Mouse (Mus musculus) kidney, postnatal 4 days (tissue): ENCODE results near the gene Comp.

Experiments
- DNase-seq, 2 experiments: peaks; one replicate each; pipeline ENCODE4 v3.0.0; 2021; ENCODE audit warnings: mixed read lengths in 2 of 2

The Comp gene

DNA sequence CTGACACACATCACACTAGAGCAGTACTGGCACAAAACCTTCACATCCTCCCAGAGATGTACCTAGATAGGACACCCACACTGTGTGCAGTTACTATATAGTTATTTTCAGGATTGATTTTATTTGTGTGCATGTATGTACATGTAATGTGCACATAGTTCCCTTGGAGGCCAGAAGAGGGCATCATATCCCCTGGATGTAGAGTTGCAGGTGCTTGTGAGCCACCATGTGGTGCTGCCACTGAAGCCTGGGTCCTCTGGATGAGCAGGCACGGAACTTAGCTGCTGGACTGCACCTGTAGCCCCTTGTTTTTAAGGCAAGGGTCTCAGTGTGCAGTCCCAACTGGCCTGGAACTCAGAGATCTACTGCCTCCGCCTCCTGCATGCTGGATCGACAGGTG is 30.9 kb downstream of the Comp start:
- no peak for DNase-seq

DNA sequence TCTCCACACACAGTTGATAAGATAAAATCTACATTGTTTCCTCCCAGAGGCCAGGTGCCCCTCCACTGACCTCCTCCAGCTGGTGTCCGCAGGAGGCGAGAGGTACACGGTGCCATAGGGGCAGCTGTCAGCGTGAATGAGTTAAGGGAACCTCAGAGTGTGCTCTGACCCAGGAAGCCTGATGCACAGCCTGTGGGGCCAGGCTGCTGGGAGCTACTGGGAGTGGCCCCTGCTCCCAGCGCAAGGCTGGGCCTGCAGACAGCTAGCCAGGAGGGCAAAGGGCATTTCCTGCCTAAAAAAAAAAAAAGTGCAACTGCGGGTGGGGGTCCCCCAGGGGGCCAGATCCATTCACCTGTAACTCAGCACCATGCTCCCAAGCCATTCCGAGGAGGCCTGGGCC is 31.8 kb downstream of the Comp start:
- DNase-seq = peak in 1 of 2 experiments; percentile 23

DNA sequence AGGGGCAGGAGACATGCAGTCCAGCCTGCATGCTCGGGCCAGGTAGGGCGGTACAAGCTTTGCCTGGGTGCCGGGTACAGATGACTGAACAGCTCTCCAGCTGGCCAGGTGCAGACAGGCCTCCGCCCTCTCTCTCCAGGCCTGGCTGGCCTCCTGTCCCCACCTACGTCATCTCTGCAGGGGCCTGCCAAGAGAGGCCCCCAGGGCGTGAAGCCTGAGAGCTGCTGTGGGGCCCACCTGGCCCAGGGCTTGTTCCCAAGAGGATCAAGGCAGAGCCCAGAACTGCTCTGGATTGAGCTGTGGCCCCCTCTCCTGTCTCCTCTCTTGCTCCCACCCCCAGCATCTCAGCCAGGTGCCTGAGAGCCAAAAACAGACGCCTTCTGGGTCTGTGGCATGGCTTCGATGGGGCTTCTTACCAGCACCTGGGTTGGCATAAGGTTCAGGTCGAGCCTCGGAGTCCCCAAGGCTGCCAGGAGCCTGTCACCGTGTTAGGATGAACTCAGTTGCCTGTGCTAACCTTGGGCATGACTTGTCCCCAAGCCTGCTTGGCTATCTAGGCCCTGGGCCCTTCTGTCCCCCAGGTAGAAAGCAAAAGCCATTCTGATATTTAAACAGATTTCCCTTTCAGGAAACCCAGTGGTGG is 33.2 kb downstream of the Comp start:
- peak; percentile 51 to 74 for DNase-seq

DNA sequence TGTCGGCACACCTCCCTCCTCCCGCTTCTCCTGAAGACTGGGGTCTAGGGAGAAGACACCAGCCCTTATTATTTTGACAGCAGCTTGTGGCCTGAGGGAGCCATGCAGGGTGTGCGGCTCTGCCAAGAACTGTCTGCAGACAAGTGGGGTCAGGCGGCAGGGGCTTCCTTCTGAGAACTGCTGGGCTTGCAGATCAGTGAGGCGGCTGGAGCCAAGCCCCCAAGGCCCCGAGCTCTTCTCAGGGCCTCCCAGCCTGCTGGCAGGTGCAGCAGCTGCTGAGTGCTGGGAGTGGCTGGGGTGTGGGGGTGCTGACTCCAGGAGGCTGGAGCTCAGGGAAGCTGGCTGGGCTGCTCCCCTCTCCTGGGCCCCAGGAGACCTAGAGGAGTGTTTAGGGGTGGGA is 34.9 kb downstream of the Comp start:
- peak; percentile 33 to 36 for DNase-seq

DNA sequence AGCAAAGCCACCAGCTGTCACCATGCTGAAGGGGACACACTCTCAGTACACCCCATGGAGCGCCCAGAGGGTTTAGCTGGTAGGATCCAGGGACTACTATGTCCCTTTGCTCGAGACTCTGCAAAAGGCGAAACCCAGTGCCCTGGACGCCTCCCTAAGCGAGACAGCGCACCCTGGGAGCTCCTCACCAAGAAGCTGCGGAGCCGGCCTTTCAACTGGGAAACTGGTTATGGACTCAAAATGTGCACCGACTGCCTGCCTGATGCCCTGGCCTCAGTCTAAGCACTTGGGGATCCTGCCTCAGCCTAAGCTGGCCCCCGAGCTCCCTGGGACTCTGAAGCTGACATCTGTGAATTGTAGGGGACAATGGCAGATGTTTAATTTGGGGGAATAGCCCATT is 35.7 kb downstream of the Comp start:
- DNase-seq = no peak

DNA sequence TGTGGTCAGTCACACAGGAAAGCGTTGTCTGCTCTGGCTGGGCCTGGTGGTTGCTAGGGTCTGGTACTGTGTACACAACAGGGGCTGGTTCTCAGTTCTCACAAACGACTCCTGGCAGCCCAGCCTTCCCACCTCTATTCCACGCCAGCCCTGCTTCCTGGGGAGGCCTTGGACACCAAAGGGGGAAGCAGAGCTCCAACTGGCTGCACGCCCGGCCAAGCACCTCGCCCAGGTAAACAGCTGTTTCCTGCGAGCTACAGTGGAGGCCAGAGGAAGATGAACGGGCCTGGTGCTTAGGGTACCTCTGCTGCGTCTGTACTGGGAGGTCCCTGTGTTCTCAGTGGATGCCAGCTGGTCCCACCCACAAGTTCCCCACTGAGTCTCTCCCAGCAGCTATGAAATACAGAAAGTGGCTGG is 36.1 kb downstream of the Comp start:
- DNase-seq = peak in 1 of 2 experiments; percentile 46

DNA sequence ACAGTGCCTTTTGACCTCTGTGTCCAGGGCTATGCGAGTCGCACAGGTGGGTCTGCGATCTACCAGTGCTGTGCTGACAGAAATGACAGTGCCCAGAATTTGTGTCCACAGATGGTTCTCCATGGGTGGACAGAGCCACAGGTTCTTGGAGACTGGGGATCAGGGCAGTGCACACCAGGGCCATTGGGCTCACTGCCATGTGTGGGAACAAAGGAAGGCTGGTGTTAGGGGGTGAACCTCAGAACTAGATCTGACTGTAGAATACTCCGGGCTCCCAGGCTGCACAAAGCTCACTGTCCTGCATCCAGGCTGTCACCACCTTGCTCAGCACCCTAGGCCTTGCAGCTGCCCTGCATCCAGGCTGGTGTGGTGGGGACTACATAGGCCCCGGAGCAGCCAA is 36.9 kb downstream of the Comp start:
- no peak for DNase-seq

DNA sequence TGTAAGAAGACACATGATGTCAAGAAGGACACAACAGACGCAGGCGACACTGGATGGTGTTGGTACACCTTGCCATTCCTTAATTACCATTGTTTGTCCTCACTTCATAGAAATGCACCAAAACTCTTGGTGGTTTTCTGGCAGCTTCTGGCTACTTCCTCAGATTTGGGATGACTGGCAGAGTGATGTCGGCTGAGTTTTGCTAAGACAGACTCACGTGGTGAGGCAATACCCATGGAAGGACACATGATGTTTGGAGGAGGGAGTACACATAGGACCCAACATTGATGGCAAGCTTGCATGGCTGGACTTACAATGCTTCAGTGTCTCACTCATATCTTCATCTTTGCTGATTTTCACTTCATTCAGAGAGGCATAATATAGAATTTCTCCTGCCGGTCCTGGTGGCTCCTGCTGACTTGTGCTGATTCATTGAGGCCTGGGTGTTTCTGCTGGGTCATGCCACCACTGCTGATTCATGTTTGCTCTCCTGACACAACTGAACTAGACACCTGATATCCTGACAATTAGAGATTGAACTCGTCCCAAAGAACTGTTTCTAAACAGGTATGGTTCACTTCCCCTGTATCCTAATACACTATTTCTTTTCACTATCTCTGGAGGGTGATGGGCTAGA is 41.1 kb downstream of the Comp start:
- DNase-seq = no peak

DNA sequence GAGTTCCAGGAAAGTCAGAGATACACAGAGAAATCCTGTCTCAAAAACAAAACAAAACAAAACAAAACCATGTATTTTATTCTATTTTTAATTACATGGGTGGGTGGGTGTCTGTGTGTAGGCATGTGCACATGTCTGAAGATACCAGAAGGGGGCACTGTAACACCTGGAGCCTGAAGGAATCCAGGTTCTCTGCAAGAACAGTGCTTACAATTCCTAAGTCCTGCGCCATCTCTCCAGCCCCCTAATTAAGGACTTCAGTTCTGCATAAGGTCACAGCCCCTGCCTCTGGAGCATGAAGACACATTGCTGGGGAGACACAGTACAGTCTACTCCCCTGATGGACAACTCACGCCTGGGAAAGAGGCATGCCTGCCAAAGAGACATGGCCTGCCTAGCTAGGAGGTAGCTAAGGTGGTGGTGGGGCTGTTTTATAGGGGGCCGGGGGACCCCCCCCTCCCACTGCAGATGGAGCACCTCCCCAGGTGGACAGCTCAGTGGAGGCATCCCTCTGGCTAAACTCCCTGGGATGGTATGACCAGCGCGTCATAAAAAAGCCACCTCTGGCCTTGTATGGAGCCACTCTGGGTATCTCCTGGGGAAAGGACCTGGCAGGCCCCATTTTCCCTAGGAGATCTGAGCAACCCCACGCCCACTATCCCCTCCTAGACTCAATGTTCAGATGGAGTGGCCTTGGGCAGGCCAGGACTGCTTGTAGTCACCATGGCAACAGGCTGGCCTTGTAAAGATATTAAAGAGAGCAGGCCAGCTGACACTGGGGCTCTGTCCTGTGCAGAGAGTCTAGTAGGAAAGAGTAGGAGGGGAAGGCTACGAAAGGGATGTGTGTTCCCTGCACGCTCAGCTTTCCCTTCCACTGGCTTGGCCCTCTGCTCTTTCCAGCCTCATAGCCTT is 42.4 kb downstream of the Comp start:
- DNase-seq = peak; percentile 50 to 56

DNA sequence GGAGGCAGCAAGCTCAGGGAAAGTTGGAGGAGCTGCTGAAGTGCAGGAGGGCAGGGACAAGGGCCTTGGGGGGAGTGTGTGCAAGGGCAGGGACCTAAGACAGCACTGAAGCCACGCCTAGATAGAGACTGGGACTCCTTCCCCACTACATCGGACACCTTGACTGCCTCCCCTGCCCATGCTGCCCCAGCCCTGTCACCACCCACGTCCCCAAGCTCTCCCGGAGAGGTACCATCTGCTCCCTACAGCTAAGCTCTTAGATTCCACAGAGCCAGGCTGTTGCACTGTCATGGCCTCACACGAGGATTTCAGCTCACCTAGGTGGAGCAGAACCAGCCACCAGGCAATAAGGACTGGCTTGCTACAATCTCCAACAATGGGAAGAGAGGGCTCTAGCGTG is 43.6 kb downstream of the Comp start:
- no peak for DNase-seq

DNA sequence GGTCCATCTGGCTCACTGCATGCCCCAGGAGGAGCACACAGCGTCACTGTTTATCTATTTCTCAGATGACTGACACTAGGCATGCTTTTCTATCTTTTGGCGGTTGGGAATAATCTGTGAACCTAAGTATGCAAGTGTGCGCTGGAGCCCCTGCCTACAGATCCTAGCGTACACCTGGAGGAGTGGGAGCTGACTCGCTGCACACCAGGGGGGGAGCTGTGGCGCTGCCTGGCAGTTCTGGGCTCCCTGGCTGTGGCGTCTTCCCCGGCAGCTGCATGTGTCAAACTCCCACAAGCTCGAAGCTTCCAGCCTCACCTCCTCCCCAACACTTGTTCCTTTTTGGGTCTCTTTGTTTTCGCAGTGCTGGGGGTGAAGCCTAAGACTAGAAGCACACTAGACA is 44.6 kb downstream of the Comp start:
- DNase-seq = peak; percentile 32 to 61

DNA sequence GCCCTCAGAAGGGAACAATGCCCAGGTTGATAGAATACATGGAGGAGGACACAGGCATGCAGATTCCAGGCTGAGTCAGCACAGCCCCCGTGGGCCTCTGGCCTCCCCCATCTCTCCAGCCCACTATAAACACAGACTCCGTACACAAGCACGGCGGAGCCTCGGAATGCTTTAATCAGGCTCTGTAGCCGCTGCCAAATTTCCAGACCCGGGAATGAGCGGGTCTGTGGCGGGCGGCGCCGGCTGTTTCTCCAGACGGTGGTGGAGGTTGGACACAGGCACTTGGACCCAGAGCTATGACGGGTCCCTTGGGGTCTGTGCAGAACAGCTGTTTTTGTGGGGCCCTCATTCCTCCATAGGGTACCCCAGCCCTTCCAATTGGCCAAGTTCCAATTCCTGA is 45.6 kb downstream of the Comp start:
- DNase-seq = peak; percentile 65 to 75

DNA sequence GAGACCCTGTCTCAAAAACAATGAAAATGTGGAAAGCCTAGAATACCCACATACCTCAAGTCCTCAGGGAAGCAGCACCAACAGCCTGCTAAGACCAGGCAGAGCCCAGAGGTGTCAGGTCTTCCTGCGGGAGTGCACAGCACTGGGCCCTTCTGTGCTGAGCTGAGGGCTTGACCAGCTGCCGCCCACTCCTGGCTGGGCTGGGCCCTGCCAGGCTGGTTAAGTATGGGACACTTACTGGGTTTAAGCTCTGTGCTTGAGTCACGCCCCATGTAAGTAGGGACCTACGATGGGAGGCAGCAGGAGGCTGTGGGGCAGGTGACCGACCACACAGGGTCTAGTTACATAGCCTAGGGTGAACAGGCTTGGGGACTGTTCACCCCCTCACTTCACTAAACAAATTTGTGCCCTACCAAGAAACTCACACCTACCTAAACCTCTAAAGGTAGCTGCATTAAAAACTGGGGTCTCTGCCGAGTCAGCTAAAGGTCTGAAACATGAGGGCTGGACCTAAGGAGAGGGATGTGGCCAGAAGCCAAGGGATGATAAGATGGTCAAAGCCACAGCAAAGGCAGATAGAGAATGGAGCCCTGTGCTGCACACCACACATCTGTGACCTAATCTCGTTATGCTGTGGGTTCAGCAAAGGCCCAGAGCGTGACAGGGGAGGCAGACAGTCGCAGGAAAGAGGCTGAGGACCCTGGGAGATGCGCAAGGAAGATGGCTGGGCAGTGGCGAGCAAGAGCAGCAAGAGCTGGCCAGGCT is 46.7 kb downstream of the Comp start:
- no peak for DNase-seq

DNA sequence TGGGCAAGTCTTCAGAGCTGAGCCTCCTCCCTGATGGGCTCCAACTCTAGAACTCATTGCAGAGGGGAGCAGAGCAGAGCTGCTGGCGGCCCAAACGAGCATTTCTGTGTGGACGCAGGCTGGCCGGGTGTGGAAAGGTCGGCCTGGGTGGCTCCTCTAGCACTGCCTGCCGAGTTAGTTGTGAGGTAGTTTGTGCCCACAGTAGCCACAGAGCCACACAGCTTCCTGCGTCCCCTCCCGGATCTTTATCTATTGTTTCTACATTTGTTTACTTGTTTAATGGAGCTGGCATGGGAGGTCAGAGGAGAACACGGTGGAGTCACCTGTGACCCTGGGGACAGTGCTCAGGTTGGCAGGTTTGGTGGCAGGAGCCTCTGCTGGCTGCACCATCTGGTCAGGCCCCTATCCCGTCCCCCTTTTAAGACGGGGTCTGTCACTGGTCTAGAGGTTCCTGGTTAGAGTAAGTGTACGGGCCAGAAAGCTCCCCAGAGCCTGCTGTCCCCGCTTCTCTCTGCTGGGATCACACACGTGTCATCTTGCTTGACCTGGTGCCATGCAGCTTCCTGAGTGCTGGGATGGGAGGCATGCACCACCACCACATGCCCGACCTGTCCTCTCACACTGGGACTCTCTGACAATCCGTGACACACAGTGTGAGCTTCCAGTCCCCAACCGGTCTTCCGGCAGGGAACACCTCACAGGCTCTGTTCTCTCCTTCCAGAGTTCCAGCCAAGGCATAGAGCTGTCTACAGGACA is 48.2 kb downstream of the Comp start:
- no peak for DNase-seq

DNA sequence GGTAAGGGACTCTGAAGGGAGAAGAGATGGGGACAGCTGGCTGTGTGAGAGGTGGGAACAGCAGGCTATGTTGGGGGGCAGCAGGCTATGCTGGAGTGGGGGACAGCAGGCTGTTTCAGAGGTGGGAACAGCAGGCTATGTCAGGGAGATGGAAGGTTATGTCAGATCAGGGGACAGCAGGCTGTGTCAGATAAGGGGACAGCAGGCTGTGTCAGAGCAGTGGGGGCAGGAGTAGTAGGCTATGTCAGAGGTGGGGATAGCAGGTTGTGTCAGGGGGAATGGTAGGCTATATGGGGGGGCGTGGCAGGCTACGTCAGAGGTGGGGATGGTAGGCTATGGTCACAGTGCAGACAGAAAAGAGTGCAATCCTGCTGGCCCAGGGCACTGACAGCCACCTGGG is 49.4 kb downstream of the Comp start:
- DNase-seq = no peak

DNA sequence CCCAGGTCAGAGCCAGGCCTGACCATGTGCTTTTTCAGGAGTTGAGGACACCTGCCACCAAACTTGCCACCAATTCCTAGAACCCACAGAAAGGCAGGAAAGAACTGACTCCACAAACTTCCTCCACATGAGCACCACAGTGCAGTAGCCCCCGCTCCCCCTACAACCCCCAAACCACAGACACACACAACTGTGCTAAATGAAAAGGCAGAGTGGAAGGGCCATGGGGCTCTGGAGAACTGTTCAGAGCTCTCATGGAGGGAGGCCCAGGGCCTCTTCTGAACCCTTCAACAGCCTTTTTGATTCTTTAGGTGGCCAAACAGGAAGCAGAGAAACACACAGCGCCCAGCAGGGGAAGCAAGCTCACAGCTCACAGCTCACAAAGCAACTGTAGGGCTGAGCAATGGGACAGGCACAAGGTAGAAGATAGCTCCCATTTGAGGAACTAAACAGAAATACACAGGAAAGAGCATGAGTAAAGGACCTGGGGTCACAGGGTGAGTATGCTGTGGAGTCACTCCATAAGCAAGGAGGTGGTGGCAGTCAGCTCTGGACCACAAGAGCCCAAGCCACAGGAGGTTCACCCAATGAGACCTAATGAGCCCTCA is 53.0 kb downstream of the Comp start:
- DNase-seq = no peak

DNA sequence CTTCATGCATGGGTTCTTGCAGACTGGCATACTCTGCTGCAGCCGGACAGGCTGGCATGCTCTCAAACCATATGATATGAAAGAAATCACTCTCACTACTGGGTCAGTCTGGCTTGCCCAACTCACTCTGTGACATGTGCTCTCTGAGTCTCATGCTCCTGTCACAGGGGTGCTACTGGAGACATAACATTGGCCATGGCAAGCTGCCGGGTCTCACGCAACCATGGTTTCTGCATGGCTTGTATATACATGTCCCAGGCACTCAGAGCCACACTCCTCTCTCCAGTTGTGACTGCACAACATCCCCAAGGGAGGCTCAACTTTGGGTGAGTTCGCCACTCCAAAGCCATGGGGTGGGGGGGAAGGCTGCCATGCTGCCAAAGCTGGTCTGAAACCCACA is 57.9 kb downstream of the Comp start:
- DNase-seq = no peak
